Mouse (Mus musculus): Measurements from ENCODE around the gene Mycbp2. TPM values are rescaled to one million over a fixed set of nuclear protein-coding genes. Genes with fewer than 3 reads are reported as not detected.

Mycbp2 gene
- polyA plus RNA-seq, 1 experiment from 2014 or later: 24.8 TPM

- H3K36me3 ChIP-seq (ENCODE audit: control insufficient read depth, insufficient read depth, low read length): peaks cover 2% of the 10 kb centered on the region; the same call in 1 of the 2 replicates
- DNase-seq (ENCODE audit: low spot score, missing footprints) (peak; percentile 68), ATAC-seq (ENCODE audit: low FRiP score) (peak; percentile 54)
- no peaks in the 10 kb centered on the region for H3K4me1 ChIP-seq (ENCODE audit: control insufficient read depth, insufficient read depth, low read length)
- no peak overlapping the region for H3K4me3 ChIP-seq (ENCODE audit: low read depth, low read length)
- H3K27ac ChIP-seq (ENCODE audit: low read depth, low read length): no peak overlapping the region
- 58% methylated on average over 12 of the region's 12 CpGs for WGBS
- no peak overlapping the region for H3K9ac ChIP-seq (ENCODE audit: low read length)
- H3K27me3 ChIP-seq (ENCODE audit: control insufficient read depth, insufficient read depth, low read length): no peaks in the 10 kb centered on the region
- H3K4me2 ChIP-seq: no peak overlapping the region
- H3K9me3 ChIP-seq (ENCODE audit: control insufficient read depth, low read length): no peaks in the 10 kb centered on the region
These were observed 112.7 kb downstream of the Mycbp2 start for GRCm38 (mm10) chr14:103233640-103234593.

- no peaks in the 10 kb centered on the region for H3K9me3 ChIP-seq (ENCODE audit: control insufficient read depth, low read length)
- no peaks in the 10 kb centered on the region for H3K4me1 ChIP-seq (ENCODE audit: control insufficient read depth, insufficient read depth, low read length)
- peaks cover 4% of the 10 kb centered on the region; the same call in 1 of the 2 replicates for H3K36me3 ChIP-seq (ENCODE audit: control insufficient read depth, insufficient read depth, low read length)
- 83% methylated on average over 2 of the region's 2 CpGs for WGBS
- DNase-seq (ENCODE audit: low spot score, missing footprints) (no peak), ATAC-seq (ENCODE audit: low FRiP score) (no peak)
- no peaks in the 10 kb centered on the region for H3K27me3 ChIP-seq (ENCODE audit: control insufficient read depth, insufficient read depth, low read length)
- H3K4me3 ChIP-seq (ENCODE audit: low read depth, low read length): no peak overlapping the region
- no peak overlapping the region for H3K27ac ChIP-seq (ENCODE audit: low read depth, low read length)
- H3K9ac ChIP-seq (ENCODE audit: low read length): no peak overlapping the region
- H3K4me2 ChIP-seq: no peak overlapping the region
These were observed 124.3 kb downstream of the Mycbp2 start for GRCm38 (mm10) chr14:103222356-103222755.

GRCm38 (mm10) chr14:103221751-103222150 lies 124.9 kb downstream of the Mycbp2 start:
- H3K36me3 ChIP-seq (ENCODE audit: control insufficient read depth, insufficient read depth, low read length): peaks cover 4% of the 10 kb centered on the region; the same call in 1 of the 2 replicates

GRCm38 (mm10) chr14:103216331-103216730 lies 130.3 kb downstream of the Mycbp2 start:
- WGBS: 87% methylated on average over 3 of the region's 3 CpGs
- ATAC-seq (ENCODE audit: low FRiP score) (no peak), DNase-seq (ENCODE audit: low spot score, missing footprints) (peak; percentile 78)
- no peak overlapping the region for H3K9ac ChIP-seq (ENCODE audit: low read length)
- H3K27ac ChIP-seq (ENCODE audit: low read depth, low read length): no peak overlapping the region
- no peak overlapping the region for H3K4me2 ChIP-seq
- peaks cover 4% of the 10 kb centered on the region for H3K36me3 ChIP-seq (ENCODE audit: control insufficient read depth, insufficient read depth, low read length)
- no peak overlapping the region for H3K4me3 ChIP-seq (ENCODE audit: low read depth, low read length)
- H3K4me1 ChIP-seq (ENCODE audit: control insufficient read depth, insufficient read depth, low read length): no peaks in the 10 kb centered on the region
- H3K9me3 ChIP-seq (ENCODE audit: control insufficient read depth, low read length): no peaks in the 10 kb centered on the region
- H3K27me3 ChIP-seq (ENCODE audit: control insufficient read depth, insufficient read depth, low read length): no peaks in the 10 kb centered on the region

More at GRCm38 (mm10) chr14:103221751-103222150, 124.9 kb downstream of the Mycbp2 start:
- ATAC-seq (ENCODE audit: low FRiP score) (no peak), DNase-seq (ENCODE audit: low spot score, missing footprints) (no peak)
- Histone ChIP-seq H3K27me3 (ENCODE audit: control insufficient read depth, insufficient read depth, low read length) (no peaks in the 10 kb centered on the region), H3K27ac (ENCODE audit: low read depth, low read length) (no peak overlapping the region), H3K9ac (ENCODE audit: low read length) (no peak overlapping the region), H3K4me3 (ENCODE audit: low read depth, low read length) (no peak overlapping the region), H3K4me2 (no peak overlapping the region), H3K4me1 (ENCODE audit: control insufficient read depth, insufficient read depth, low read length) (no peaks in the 10 kb centered on the region), H3K9me3 (ENCODE audit: control insufficient read depth, low read length) (no peaks in the 10 kb centered on the region)
- 95% methylated on average over 3 of the region's 3 CpGs for WGBS

- Histone ChIP-seq H3K36me3 (ENCODE audit: control insufficient read depth, insufficient read depth, low read length) (no peaks in the 10 kb centered on the region), H3K4me3 (ENCODE audit: low read depth, low read length) (no peak overlapping the region), H3K9me3 (ENCODE audit: control insufficient read depth, low read length) (no peaks in the 10 kb centered on the region), H3K4me2 (no peak overlapping the region), H3K9ac (ENCODE audit: low read length) (no peak overlapping the region), H3K27ac (ENCODE audit: low read depth, low read length) (no peak overlapping the region), H3K4me1 (ENCODE audit: control insufficient read depth, insufficient read depth, low read length) (no peaks in the 10 kb centered on the region), H3K27me3 (ENCODE audit: control insufficient read depth, insufficient read depth, low read length) (no peaks in the 10 kb centered on the region)
- DNase-seq (ENCODE audit: low spot score, missing footprints) (no peak), ATAC-seq (ENCODE audit: low FRiP score) (no peak)
- WGBS: 92% methylated on average over 3 of the region's 3 CpGs
These were observed 160.0 kb downstream of the Mycbp2 start for GRCm38 (mm10) chr14:103186658-103187057.

- H3K27me3 ChIP-seq (ENCODE audit: control insufficient read depth, insufficient read depth, low read length): no peaks in the 10 kb centered on the region
- no peaks in the 10 kb centered on the region for H3K36me3 ChIP-seq (ENCODE audit: control insufficient read depth, insufficient read depth, low read length)
- H3K9me3 ChIP-seq (ENCODE audit: control insufficient read depth, low read length): no peaks in the 10 kb centered on the region
- DNase-seq (ENCODE audit: low spot score, missing footprints): no peak
- no peaks in the 10 kb centered on the region for H3K4me1 ChIP-seq (ENCODE audit: control insufficient read depth, insufficient read depth, low read length)
- no peak overlapping the region for H3K27ac ChIP-seq (ENCODE audit: low read depth, low read length)
- no peak for ATAC-seq (ENCODE audit: low FRiP score)
- H3K4me2 ChIP-seq: no peak overlapping the region
- H3K4me3 ChIP-seq (ENCODE audit: low read depth, low read length): no peak overlapping the region
- 94% methylated on average over 4 of the region's 4 CpGs for WGBS
- H3K9ac ChIP-seq (ENCODE audit: low read length): no peak overlapping the region
These were observed 160.5 kb downstream of the Mycbp2 start for GRCm38 (mm10) chr14:103186076-103186475.

GRCm38 (mm10) chr14:103180096-103180495 lies 166.5 kb downstream of the Mycbp2 start:
- DNase-seq (ENCODE audit: low spot score, missing footprints) (no peak), ATAC-seq (ENCODE audit: low FRiP score) (no peak)
- Histone ChIP-seq H3K4me3 (ENCODE audit: low read depth, low read length) (no peak overlapping the region), H3K4me2 (no peak overlapping the region), H3K27me3 (ENCODE audit: control insufficient read depth, insufficient read depth, low read length) (no peaks in the 10 kb centered on the region), H3K9me3 (ENCODE audit: control insufficient read depth, low read length) (no peaks in the 10 kb centered on the region), H3K36me3 (ENCODE audit: control insufficient read depth, insufficient read depth, low read length) (no peaks in the 10 kb centered on the region), H3K9ac (ENCODE audit: low read length) (no peak overlapping the region), H3K27ac (ENCODE audit: low read depth, low read length) (no peak overlapping the region), H3K4me1 (ENCODE audit: control insufficient read depth, insufficient read depth, low read length) (no peaks in the 10 kb centered on the region)
- WGBS: 92% methylated on average over 2 of the region's 2 CpGs

GRCm38 (mm10) chr14:103162923-103163322 lies 183.7 kb downstream of the Mycbp2 start:
- Histone ChIP-seq H3K9ac (ENCODE audit: low read length) (no peak overlapping the region), H3K9me3 (ENCODE audit: control insufficient read depth, low read length) (no peaks in the 10 kb centered on the region), H3K4me3 (ENCODE audit: low read depth, low read length) (no peak overlapping the region), H3K36me3 (ENCODE audit: control insufficient read depth, insufficient read depth, low read length) (no peaks in the 10 kb centered on the region), H3K4me1 (ENCODE audit: control insufficient read depth, insufficient read depth, low read length) (no peaks in the 10 kb centered on the region), H3K27me3 (ENCODE audit: control insufficient read depth, insufficient read depth, low read length) (no peaks in the 10 kb centered on the region), H3K27ac (ENCODE audit: low read depth, low read length) (no peak overlapping the region), H3K4me2 (no peak overlapping the region)
- WGBS: 78% methylated on average over 5 of the region's 5 CpGs
- ATAC-seq (ENCODE audit: low FRiP score) (no peak), DNase-seq (ENCODE audit: low spot score, missing footprints) (no peak)

- Histone ChIP-seq H3K9me3 (ENCODE audit: control insufficient read depth, low read length) (no peaks in the 10 kb centered on the region), H3K27ac (ENCODE audit: low read depth, low read length) (no peak overlapping the region), H3K9ac (ENCODE audit: low read length) (no peak overlapping the region), H3K36me3 (ENCODE audit: control insufficient read depth, insufficient read depth, low read length) (peaks cover 3% of the 10 kb centered on the region), H3K27me3 (ENCODE audit: control insufficient read depth, insufficient read depth, low read length) (no peaks in the 10 kb centered on the region), H3K4me3 (ENCODE audit: low read depth, low read length) (no peak overlapping the region), H3K4me1 (ENCODE audit: control insufficient read depth, insufficient read depth, low read length) (no peaks in the 10 kb centered on the region), H3K4me2 (no peak overlapping the region)
- 95% methylated on average over 7 of the region's 7 CpGs for WGBS
- ATAC-seq (ENCODE audit: low FRiP score): no peak
- no peak for DNase-seq (ENCODE audit: low spot score, missing footprints)
These were observed 190.9 kb downstream of the Mycbp2 start for GRCm38 (mm10) chr14:103155685-103156084.

Measured in midbrain, embryonic 11.5 days (tissue).